Mouse (Mus musculus) ES-E14 (cell line): Measurements from ENCODE around the gene Plppr1.

Source experiments
- MAFK ChIP-seq: IDR thresholded peaks from 2 replicates; pipeline ENCODE4 v1.6.1; 2014; ENCODE audit warnings: mild to moderate bottlenecking, low read depth, low read length, inconsistent platforms; ENCODE audit not compliant: insufficient read depth
- ZC3H11A ChIP-seq: IDR thresholded peaks from 2 replicates; pipeline ENCODE4 v1.6.1; 2012; ENCODE audit warnings: low read depth, mild to moderate bottlenecking, inconsistent platforms, low read length, borderline replicate concordance
- ZNF384 ChIP-seq: IDR thresholded peaks from 2 replicates; pipeline ENCODE4 v1.6.1; 2012; ENCODE audit warnings: low read depth, low read length, inconsistent platforms

DNA sequence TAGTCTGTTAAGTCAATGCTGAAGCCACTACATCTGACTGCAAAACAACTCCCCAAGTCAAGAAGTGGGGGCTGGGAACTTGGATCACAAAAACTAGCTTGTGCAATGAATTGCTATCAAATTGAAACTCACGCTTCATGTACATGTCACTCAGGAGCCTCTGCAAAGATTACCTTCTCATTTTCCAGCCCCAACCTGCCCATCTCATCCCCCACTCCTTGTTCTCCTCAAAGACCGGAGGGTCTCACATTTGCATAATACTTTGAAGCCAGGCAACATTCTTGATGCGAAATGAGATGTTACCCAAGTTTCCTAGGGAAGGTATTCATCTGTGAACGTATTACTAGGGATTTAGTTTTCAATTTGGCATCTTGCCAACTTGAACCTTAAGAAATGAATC, 10.4 kb downstream of the Plppr1 start:
- TF ChIP-seq ZC3H11A: no peak
- no peak for TF ChIP-seq ZNF384
- no peak for TF ChIP-seq MAFK
